10 mouse cellular contexts compared by ENCODE assay signal in genomic region chr9:67045966-67046602, GRCm38 (mm10). TPM values are rescaled to one million over a fixed set of nuclear protein-coding genes. Genes with fewer than 3 reads are reported as not detected.
DNase-seq lines count a peak whose midpoint lies in the region; ATAC-seq lines count a peak whose summit lies in the region.
"Had no signal": no experiment of that assay in that cellular context is flagged by ENCODE, and none has a peak within 500 bp of the region (broad histone marks: within the 10 kb centered on the region; RNA-seq: fewer than 3 reads in every experiment).

No protein-coding gene starts in this region.

- H3K9ac ChIP-seq in heart, embryonic 13.5 days, result peak overlapping the region; percentile 100
- H3K9ac ChIP-seq in midbrain, embryonic 11.5 days (ENCODE audit: low read length), result no peak overlapping the region
- no peak overlapping the region for H3K9ac ChIP-seq in midbrain, embryonic 13.5 days (replicated peaks)
- 0 out of 2 replicates have a peak overlapping the region, but pooled peaks have one; percentile 13 for H3K9ac ChIP-seq in intestine, embryonic 15.5 days

- H3K27me3 ChIP-seq in heart, embryonic 13.5 days (replicated peaks), result 0 out of 2 replicates have a peak, but pooled peaks cover 3% of the 10 kb centered on the region
- peaks cover 30% of the 10 kb centered on the region for H3K27me3 ChIP-seq in midbrain, embryonic 11.5 days (ENCODE audit: control insufficient read depth, insufficient read depth, low read length)
- H3K27me3 ChIP-seq in midbrain, embryonic 13.5 days, result peaks cover 61% of the 10 kb centered on the region
- no peaks in the 10 kb centered on the region for H3K27me3 ChIP-seq in intestine, embryonic 15.5 days (replicated peaks)

- peak overlapping the region; percentile 100 for H3K27ac ChIP-seq in heart, embryonic 13.5 days (replicated peaks)
- no peak overlapping the region for H3K27ac ChIP-seq in midbrain, embryonic 11.5 days (ENCODE audit: low read depth, low read length)
- no peak overlapping the region for H3K27ac ChIP-seq in midbrain, embryonic 13.5 days
- peak overlapping the region; percentile 95; the same call in 1 of the 2 replicates for H3K27ac ChIP-seq in intestine, embryonic 15.5 days

- peaks cover 55% of the 10 kb centered on the region for H3K4me1 ChIP-seq in heart, embryonic 13.5 days
- H3K4me1 ChIP-seq in midbrain, embryonic 11.5 days (ENCODE audit: control insufficient read depth, insufficient read depth, low read length), result peaks cover 32% of the 10 kb centered on the region
- peaks cover 49% of the 10 kb centered on the region for H3K4me1 ChIP-seq in midbrain, embryonic 13.5 days (replicated peaks)
- H3K4me1 ChIP-seq in intestine, embryonic 15.5 days (replicated peaks), result peaks cover 41% of the 10 kb centered on the region

- 6% methylated on average over 5 of the region's 5 CpGs for WGBS in heart, embryonic 13.5 days
- 5% methylated on average over 5 of the region's 5 CpGs for WGBS in midbrain, embryonic 11.5 days
- WGBS in midbrain, embryonic 13.5 days, result 11% methylated on average over 5 of the region's 5 CpGs
- WGBS in intestine, embryonic 15.5 days, result 9% methylated on average over 5 of the region's 5 CpGs

- H3K9me3 ChIP-seq in heart, embryonic 13.5 days, result no peaks in the 10 kb centered on the region
- H3K9me3 ChIP-seq in midbrain, embryonic 11.5 days (ENCODE audit: control insufficient read depth, low read length), result no peaks in the 10 kb centered on the region
- no peaks in the 10 kb centered on the region for H3K9me3 ChIP-seq in midbrain, embryonic 13.5 days
- H3K9me3 ChIP-seq in intestine, embryonic 15.5 days, result no peaks in the 10 kb centered on the region

- no peak for ATAC-seq in heart, embryonic 13.5 days (ENCODE audit: extremely low read depth, insufficient number of reproducible peaks, low FRiP score, low TSS enrichment)
- no peak for ATAC-seq in midbrain, embryonic 11.5 days (ENCODE audit: low FRiP score)
- ATAC-seq in midbrain, embryonic 13.5 days, result no peak
- ATAC-seq in intestine, embryonic 15.5 days, result no peak

- no peak for DNase-seq in heart, adult 9 months (ENCODE audit: low spot score in 2 of 2)
- DNase-seq in midbrain, embryonic 11.5 days (ENCODE audit: low spot score, missing footprints), result peak; percentile 84
- peak; percentile 18 for DNase-seq in yolk sac, embryonic 10.5 days (ENCODE audit: low spot score)
- DNase-seq in ovary, postnatal 14 days (ENCODE audit: low spot score), result no peak
- DNase-seq in testis, postnatal 14 days (ENCODE audit: low spot score), result no peak
- DNase-seq: gastrocnemius, postnatal 10 days; retina, postnatal 1 day had no signal

- peaks cover 38% of the 10 kb centered on the region for H3K36me3 ChIP-seq in heart, embryonic 13.5 days
- no peaks in the 10 kb centered on the region for H3K36me3 ChIP-seq in midbrain, embryonic 11.5 days (ENCODE audit: control insufficient read depth, insufficient read depth, low read length)
- H3K36me3 ChIP-seq in midbrain, embryonic 13.5 days, result no peaks in the 10 kb centered on the region
- H3K36me3 ChIP-seq in intestine, embryonic 15.5 days, result no peaks in the 10 kb centered on the region

- H3K4me2 ChIP-seq in heart, embryonic 13.5 days, result peak overlapping the region; percentile 93
- H3K4me2 ChIP-seq in midbrain, embryonic 11.5 days, result no peak overlapping the region; the same call in 1 of the 2 replicates
- no peak overlapping the region for H3K4me2 ChIP-seq in midbrain, embryonic 13.5 days (replicated peaks)
- H3K4me2 ChIP-seq in intestine, embryonic 15.5 days (replicated peaks), result peak overlapping the region; percentile 90

- peak overlapping the region; percentile 93 for H3K4me3 ChIP-seq in heart, embryonic 13.5 days
- H3K4me3 ChIP-seq in midbrain, embryonic 11.5 days (ENCODE audit: low read depth, low read length), result no peak overlapping the region
- no peak overlapping the region for H3K4me3 ChIP-seq in midbrain, embryonic 13.5 days (replicated peaks)
- H3K4me3 ChIP-seq in intestine, embryonic 15.5 days (replicated peaks), result peak overlapping the region; percentile 62

RNA-seq across cellular contexts. Expression of gene Tpm1, which starts 3.1 kb away (rescaled TPM):
- polyA plus RNA-seq in heart, embryonic 13.5 days (2015; fragmentation: Nextera tagmentation; extraction: Ambion mirVana), result 3,954 and 4,354 TPM in 2 replicates
- polyA plus RNA-seq in midbrain, embryonic 11.5 days (2014; fragmentation: Nextera tagmentation; extraction: Ambion mirVana), result 298 and 333 TPM in 2 replicates
- polyA plus RNA-seq in midbrain, embryonic 13.5 days (2015; fragmentation: Nextera tagmentation; extraction: Ambion mirVana), result 115 and 118 TPM in 2 replicates
- polyA plus RNA-seq in intestine, embryonic 15.5 days (2015; fragmentation: Nextera tagmentation; extraction: Ambion mirVana), result 994 and 1,099 TPM in 2 replicates

Comparison
In these comparisons a context has a peak if more than half of its experiments do, and no peak if none do; other contexts are left out.
1. H3K27ac ChIP-seq: peak in heart, embryonic 13.5 days (single experiment) and intestine, embryonic 15.5 days (single experiment); none in midbrain, embryonic 11.5 days (single experiment) and midbrain, embryonic 13.5 days (single experiment).
2. H3K4me2 ChIP-seq: peak in heart, embryonic 13.5 days (single experiment) and intestine, embryonic 15.5 days (single experiment); none in midbrain, embryonic 11.5 days (single experiment) and midbrain, embryonic 13.5 days (single experiment).
3. H3K4me3 ChIP-seq: peak in heart, embryonic 13.5 days (single experiment) and intestine, embryonic 15.5 days (single experiment); none in midbrain, embryonic 11.5 days (single experiment) and midbrain, embryonic 13.5 days (single experiment).
4. H3K9ac ChIP-seq: peak in heart, embryonic 13.5 days (single experiment) and intestine, embryonic 15.5 days (single experiment); none in midbrain, embryonic 11.5 days (single experiment) and midbrain, embryonic 13.5 days (single experiment).
5. DNase-seq: peak in midbrain, embryonic 11.5 days (single experiment) and yolk sac, embryonic 10.5 days (single experiment); none in heart, adult 9 months (0 of 2), ovary, postnatal 14 days (single experiment) and testis, postnatal 14 days (single experiment).